Mouse (Mus musculus) hindbrain, embryonic 15.5 days (tissue): Measurements from ENCODE around the gene Gosr2. TPM values are rescaled to one million over a fixed set of nuclear protein-coding genes. Genes with fewer than 3 reads are reported as not detected.

Experiments
- ATAC-seq: fragments of 200-750 bp; cut with Nextera tagmentation; 2 replicates; pipeline ENCODE4 v1.8.0; 2017; ENCODE audit warnings: low read depth, moderate number of reproducible peaks, moderate TSS enrichment; ENCODE audit not compliant: low FRiP score
- H3K27ac ChIP-seq: fragments of 300-500 bp; sonication (generic); replicated peaks from 2 replicates; pipeline ENCODE4 v1.5.1; 2015; ENCODE audit warnings: mild to moderate bottlenecking, inconsistent platforms
- H3K27me3 ChIP-seq: fragments of 300-500 bp; sonication (generic); 2 replicates; pipeline ENCODE4 v1.6.1; 2015; ENCODE audit warnings: control low read depth, inconsistent platforms
- H3K36me3 ChIP-seq: fragments of 300-500 bp; sonication (generic); 2 replicates; pipeline ENCODE4 v1.6.1; 2015; ENCODE audit warnings: control low read depth, inconsistent platforms
- H3K4me1 ChIP-seq: fragments of 300-500 bp; sonication (generic); replicated peaks from 2 replicates; pipeline ENCODE4 v1.6.1; 2015; ENCODE audit warnings: control low read depth, inconsistent platforms
- H3K4me2 ChIP-seq: fragments of 300-500 bp; sonication (generic); 2 replicates; pipeline ENCODE4 v1.6.1; 2015; ENCODE audit warnings: moderate library complexity, mild to moderate bottlenecking, inconsistent platforms
- H3K4me3 ChIP-seq: fragments of 300-500 bp; sonication (generic); 2 replicates; pipeline ENCODE4 v1.5.1; 2015; ENCODE audit warnings: mild to moderate bottlenecking, inconsistent platforms
- H3K9ac ChIP-seq: fragments of 300-500 bp; sonication (generic); 2 replicates; pipeline ENCODE4 v1.6.1; 2015; ENCODE audit warnings: inconsistent platforms
- H3K9me3 ChIP-seq: fragments of 300-500 bp; sonication (generic); 2 replicates; pipeline ENCODE4 v1.6.1; 2016; ENCODE audit warnings: control low read depth, inconsistent platforms
- WGBS: fragments of 180-500 bp; shearing (Covaris S2); methylation state at CpG from one replicate; pipeline ENCODE4 v1.1.7; 2015; 5-methylcytosine and 5-hydroxymethylcytosine counted together
- polyA plus RNA-seq: library from polyadenylated mRNA; unstranded; fragments of >200 nt; fragmentation: Nextera tagmentation; extraction: Ambion mirVana; gene quantifications from 2 replicates; pipeline ENCODE4 v1.2.1, GENCODE M21; 2015

Gene Gosr2
- polyA plus RNA-seq: 87.3 and 87.8 TPM in 2 replicates

GRCm38 (mm10) chr11:103697565-103698176 is at the start of gene Gosr2:
Gene Gosr2, minus strand, starts transcription at chr11:103697898.
- H3K36me3 ChIP-seq: no peaks in the 10 kb centered on the region
- WGBS: under 1% methylated on average over 57 of the region's 57 CpGs
- ATAC-seq: peak; percentile 98

GRCm38 (mm10) chr11:103735046-103735781 is 37.5 kb upstream of the Gosr2 start:
- Histone ChIP-seq H3K27ac (no peak overlapping the region), H3K36me3 (no peaks in the 10 kb centered on the region)
- WGBS: 69% methylated on average over 19 of the region's 19 CpGs

More at GRCm38 (mm10) chr11:103697565-103698176, at the start of gene Gosr2:
- H3K4me2 ChIP-seq: peak within 1 kb of the TSS; percentile 56
- no peaks in the 10 kb centered on the region for H3K27me3 ChIP-seq
- peaks cover 26% of the 10 kb centered on the region for H3K4me1 ChIP-seq
- H3K4me3 ChIP-seq: peak within 1 kb of the TSS; percentile 64
- H3K27ac ChIP-seq: peak within 1 kb of the TSS; percentile 100
- H3K9ac ChIP-seq: peak within 1 kb of the TSS; percentile 77
- no peaks in the 10 kb centered on the region for H3K9me3 ChIP-seq

GRCm38 (mm10) chr11:103734411-103735045 is 36.8 kb upstream of the Gosr2 start:
- Histone ChIP-seq H3K4me2 (no peak overlapping the region), H3K9ac (no peak overlapping the region), H3K4me1 (no peaks in the 10 kb centered on the region; the same call in 1 of the 2 replicates), H3K27ac (no peak overlapping the region), H3K4me3 (no peak overlapping the region), H3K27me3 (no peaks in the 10 kb centered on the region), H3K9me3 (no peaks in the 10 kb centered on the region), H3K36me3 (no peaks in the 10 kb centered on the region)
- ATAC-seq: no peak
- 65% methylated on average over 5 of the region's 5 CpGs for WGBS

More at GRCm38 (mm10) chr11:103735046-103735781, 37.5 kb upstream of the Gosr2 start:
- ATAC-seq: no peak
- Histone ChIP-seq H3K4me3 (no peak overlapping the region), H3K4me1 (no peaks in the 10 kb centered on the region; the same call in 1 of the 2 replicates), H3K9ac (no peak overlapping the region), H3K9me3 (no peaks in the 10 kb centered on the region), H3K4me2 (no peak overlapping the region), H3K27me3 (no peaks in the 10 kb centered on the region)

GRCm38 (mm10) chr11:103733961-103734360 is 36.3 kb upstream of the Gosr2 start:
- Histone ChIP-seq H3K9me3 (no peaks in the 10 kb centered on the region), H3K4me1 (no peaks in the 10 kb centered on the region; the same call in 1 of the 2 replicates), H3K4me3 (no peak overlapping the region), H3K4me2 (no peak overlapping the region), H3K36me3 (no peaks in the 10 kb centered on the region), H3K27me3 (no peaks in the 10 kb centered on the region), H3K9ac (no peak overlapping the region), H3K27ac (no peak overlapping the region)
- ATAC-seq: no peak
- 92% methylated on average over 2 of the region's 2 CpGs for WGBS

GRCm38 (mm10) chr11:103733069-103733468 is 35.4 kb upstream of the Gosr2 start:
- Histone ChIP-seq H3K36me3 (no peaks in the 10 kb centered on the region), H3K9ac (no peak overlapping the region), H3K4me2 (no peak overlapping the region), H3K9me3 (no peaks in the 10 kb centered on the region), H3K27me3 (no peaks in the 10 kb centered on the region), H3K27ac (no peak overlapping the region), H3K4me1 (no peaks in the 10 kb centered on the region; the same call in 1 of the 2 replicates), H3K4me3 (no peak overlapping the region)
- WGBS: 54% methylated on average over 4 of the region's 4 CpGs
- no peak for ATAC-seq

- H3K27ac ChIP-seq: no peak overlapping the region
- H3K4me1 ChIP-seq: no peaks in the 10 kb centered on the region; the same call in 1 of the 2 replicates
- no peaks in the 10 kb centered on the region for H3K36me3 ChIP-seq
- H3K27me3 ChIP-seq: no peaks in the 10 kb centered on the region
- no peak overlapping the region for H3K4me2 ChIP-seq
- H3K9me3 ChIP-seq: no peaks in the 10 kb centered on the region
- no peak overlapping the region for H3K9ac ChIP-seq
- WGBS: 85% methylated on average over 7 of the region's 7 CpGs
- ATAC-seq: no peak
- no peak overlapping the region for H3K4me3 ChIP-seq
Measured at GRCm38 (mm10) chr11:103732306-103732705, 34.6 kb upstream of the Gosr2 start.

GRCm38 (mm10) chr11:103731594-103731993 is 33.9 kb upstream of the Gosr2 start:
- no peaks in the 10 kb centered on the region for H3K27me3 ChIP-seq
- H3K9ac ChIP-seq: no peak overlapping the region
- no peak overlapping the region for H3K27ac ChIP-seq
- no peak for ATAC-seq
- no peak overlapping the region for H3K4me3 ChIP-seq
- 76% methylated on average over 9 of the region's 9 CpGs for WGBS
- no peaks in the 10 kb centered on the region for H3K36me3 ChIP-seq
- no peaks in the 10 kb centered on the region; the same call in 1 of the 2 replicates for H3K4me1 ChIP-seq
- H3K9me3 ChIP-seq: no peaks in the 10 kb centered on the region
- H3K4me2 ChIP-seq: no peak overlapping the region

GRCm38 (mm10) chr11:103729282-103729985 is 31.7 kb upstream of the Gosr2 start:
- no peak for ATAC-seq
- WGBS: 73% methylated on average over 9 of the region's 9 CpGs
- Histone ChIP-seq H3K4me3 (no peak overlapping the region), H3K36me3 (no peaks in the 10 kb centered on the region), H3K9me3 (no peaks in the 10 kb centered on the region), H3K27me3 (no peaks in the 10 kb centered on the region), H3K27ac (no peak overlapping the region), H3K4me2 (no peak overlapping the region), H3K4me1 (no peaks in the 10 kb centered on the region), H3K9ac (no peak overlapping the region)

GRCm38 (mm10) chr11:103724331-103724771 is 26.7 kb upstream of the Gosr2 start:
- Histone ChIP-seq H3K27ac (no peak overlapping the region), H3K4me3 (no peak overlapping the region), H3K4me2 (no peak overlapping the region), H3K9me3 (no peaks in the 10 kb centered on the region), H3K4me1 (peaks cover 13% of the 10 kb centered on the region), H3K27me3 (no peaks in the 10 kb centered on the region), H3K9ac (no peak overlapping the region), H3K36me3 (no peaks in the 10 kb centered on the region)
- ATAC-seq: no peak
- 79% methylated on average over 11 of the region's 11 CpGs for WGBS

GRCm38 (mm10) chr11:103722040-103722481 is 24.4 kb upstream of the Gosr2 start:
- Histone ChIP-seq H3K4me3 (0 out of 2 replicates have a peak overlapping the region, but pooled peaks have one; percentile 1), H3K4me1 (peaks cover 13% of the 10 kb centered on the region), H3K9me3 (no peaks in the 10 kb centered on the region), H3K36me3 (no peaks in the 10 kb centered on the region), H3K27ac (peak overlapping the region; percentile 47), H3K9ac (no peak overlapping the region), H3K27me3 (no peaks in the 10 kb centered on the region), H3K4me2 (peak overlapping the region; percentile 48)
- peak; percentile 70; the same call in 1 of the 2 replicates for ATAC-seq
- 19% methylated on average over 9 of the region's 9 CpGs for WGBS

GRCm38 (mm10) chr11:103721468-103722039 is 23.9 kb upstream of the Gosr2 start:
- no peaks in the 10 kb centered on the region for H3K27me3 ChIP-seq
- H3K36me3 ChIP-seq: no peaks in the 10 kb centered on the region
- WGBS: 24% methylated on average over 15 of the region's 15 CpGs
- peak overlapping the region; percentile 47 for H3K27ac ChIP-seq
- H3K9me3 ChIP-seq: no peaks in the 10 kb centered on the region
- no peak overlapping the region for H3K9ac ChIP-seq
- H3K4me2 ChIP-seq: peak overlapping the region; percentile 48
- H3K4me1 ChIP-seq: peaks cover 13% of the 10 kb centered on the region
- peak; percentile 69; the same call in 1 of the 2 replicates for ATAC-seq
- 0 out of 2 replicates have a peak overlapping the region, but pooled peaks have one; percentile 1 for H3K4me3 ChIP-seq
